Mouse (Mus musculus) frontal cortex, postnatal 36 days (tissue): ENCODE data around the gene Ccser1.

Experiments used
- DNase-seq, 2 experiments: peaks; one replicate each; pipeline ENCODE4 v3.0.0; 2022; ENCODE audit warnings: low spot score in 2 of 2

Gene Ccser1

GRCm38 (mm10) chr6:61179949-61180755, at the start of gene Ccser1:
Gene Ccser1 (plus strand): TSS chr6:61180324.
- peak; percentile 66 to 69 for DNase-seq

- no peak for DNase-seq
Measured at GRCm38 (mm10) chr6:61136436-61136835, 43.7 kb upstream of the Ccser1 start.

- no peak for DNase-seq
Measured at GRCm38 (mm10) chr6:61143031-61143430, 37.1 kb upstream of the Ccser1 start.

- no peak for DNase-seq
Measured at GRCm38 (mm10) chr6:61152924-61153323, 27.2 kb upstream of the Ccser1 start.

GRCm38 (mm10) chr6:61154654-61155053, 25.5 kb upstream of the Ccser1 start:
- DNase-seq = no peak

- DNase-seq = no peak
Measured at GRCm38 (mm10) chr6:61155059-61155629, 25.0 kb upstream of the Ccser1 start.

- no peak for DNase-seq
Measured at GRCm38 (mm10) chr6:61155718-61156117, 24.4 kb upstream of the Ccser1 start.

- DNase-seq = peak in 1 of 2 experiments; percentile 17
Measured at GRCm38 (mm10) chr6:61162117-61162516, 18.0 kb upstream of the Ccser1 start.

- no peak for DNase-seq
Measured at GRCm38 (mm10) chr6:61166891-61167290, 13.2 kb upstream of the Ccser1 start.

GRCm38 (mm10) chr6:61176126-61176525, 4.0 kb upstream of the Ccser1 start:
- no peak for DNase-seq

- no peak for DNase-seq
Measured at GRCm38 (mm10) chr6:61177476-61177875, 2.6 kb upstream of the Ccser1 start.

- DNase-seq = no peak
Measured at GRCm38 (mm10) chr6:61179641-61179948, 529 bp upstream of the Ccser1 start.

GRCm38 (mm10) chr6:61180756-61181191, 650 bp downstream of the Ccser1 start:
- peak; percentile 35 to 42 for DNase-seq

- DNase-seq = no peak
Measured at GRCm38 (mm10) chr6:61189029-61189428, 8.9 kb downstream of the Ccser1 start.

GRCm38 (mm10) chr6:61191597-61192386, 11.7 kb downstream of the Ccser1 start:
- DNase-seq = peak in 1 of 2 experiments; percentile 33

- no peak for DNase-seq
Measured at GRCm38 (mm10) chr6:61203344-61203743, 23.2 kb downstream of the Ccser1 start.

- no peak for DNase-seq
Measured at GRCm38 (mm10) chr6:61206042-61206441, 25.9 kb downstream of the Ccser1 start.

- no peak for DNase-seq
Measured at GRCm38 (mm10) chr6:61206619-61207018, 26.5 kb downstream of the Ccser1 start.

GRCm38 (mm10) chr6:61210061-61210737, 30.1 kb downstream of the Ccser1 start:
- no peak for DNase-seq

- DNase-seq = no peak
Measured at GRCm38 (mm10) chr6:61215705-61216104, 35.6 kb downstream of the Ccser1 start.

- no peak for DNase-seq
Measured at GRCm38 (mm10) chr6:61216514-61216913, 36.4 kb downstream of the Ccser1 start.

- no peak for DNase-seq
Measured at GRCm38 (mm10) chr6:61217717-61218116, 37.6 kb downstream of the Ccser1 start.
